Mouse (Mus musculus): ENCODE measurements at regions not wholly inside any gene's neighbourhood (a gene's known extent, or its start where the extent isn't known, plus 50 kb on each side); places are given as distances from the start of the nearest gene placed in this dataset.

GRCm38 (mm10) chr8:115418056-115418455 is 289.5 kb downstream of the Maf start:
- no peak for ATAC-seq
- Histone ChIP-seq H3K9me3 (no peaks in the 10 kb centered on the region), H3K27me3 (0 out of 2 replicates have a peak, but pooled peaks cover 3% of the 10 kb centered on the region), H3K36me3 (no peaks in the 10 kb centered on the region), H3K27ac (no peak overlapping the region), H3K9ac (replicated peaks) (no peak overlapping the region), H3K4me2 (replicated peaks) (no peak overlapping the region), H3K4me3 (replicated peaks) (no peak overlapping the region), H3K4me1 (replicated peaks) (peaks cover 10% of the 10 kb centered on the region)
- WGBS = 48% methylated on average over 6 of the region's 6 CpGs

DNA sequence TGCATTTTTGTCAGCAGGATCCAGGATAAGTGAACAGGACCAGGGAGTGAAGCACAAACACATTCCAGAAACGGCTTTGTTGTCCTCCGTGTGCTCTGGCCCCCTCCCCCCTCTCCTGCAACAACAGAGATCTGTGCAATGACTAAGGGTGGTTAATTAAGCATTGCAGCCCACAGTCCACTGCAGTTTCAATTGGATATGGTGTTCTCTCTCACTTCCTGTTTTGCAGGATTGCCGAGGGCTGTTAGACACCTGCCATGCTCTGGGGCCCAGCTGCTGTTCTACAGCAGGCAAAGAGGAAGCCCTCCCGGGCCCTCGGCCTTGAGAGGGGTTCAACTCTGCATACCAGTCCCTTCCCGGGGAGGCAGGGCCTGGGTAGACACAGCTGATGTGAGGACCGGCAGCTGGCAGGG is 293.5 kb downstream of the Maf start:
- no peaks in the 10 kb centered on the region for H3K9me3 ChIP-seq
- 0 out of 2 replicates have a peak overlapping the region, but pooled peaks have one; percentile 37 for H3K27ac ChIP-seq
- no peaks in the 10 kb centered on the region for H3K36me3 ChIP-seq
- ATAC-seq = peak; percentile 81
- H3K4me1 ChIP-seq (replicated peaks) = peaks cover 10% of the 10 kb centered on the region
- 12% methylated on average over 7 of the region's 7 CpGs for WGBS
- H3K27me3 ChIP-seq = 0 out of 2 replicates have a peak, but pooled peaks cover 3% of the 10 kb centered on the region
- no peak overlapping the region for H3K9ac ChIP-seq (replicated peaks)
- H3K4me2 ChIP-seq (replicated peaks) = no peak overlapping the region
- H3K4me3 ChIP-seq (replicated peaks) = no peak overlapping the region

- 85% methylated on average over 5 of the region's 5 CpGs for WGBS
- Histone ChIP-seq H3K9me3 (peaks cover 4% of the 10 kb centered on the region; the same call in 1 of the 2 replicates), H3K27ac (no peak overlapping the region), H3K9ac (replicated peaks) (no peak overlapping the region), H3K4me2 (replicated peaks) (no peak overlapping the region), H3K36me3 (no peaks in the 10 kb centered on the region), H3K4me1 (replicated peaks) (peaks cover 10% of the 10 kb centered on the region), H3K27me3 (0 out of 2 replicates have a peak, but pooled peaks cover 3% of the 10 kb centered on the region), H3K4me3 (replicated peaks) (no peak overlapping the region)
- no peak for ATAC-seq
These were observed 295.8 kb downstream of the Maf start for GRCm38 (mm10) chr8:115411756-115412155.

GRCm38 (mm10) chr8:115411061-115411460 is 296.5 kb downstream of the Maf start:
- no peak for ATAC-seq
- no peak overlapping the region for H3K4me2 ChIP-seq (replicated peaks)
- H3K4me3 ChIP-seq (replicated peaks) = no peak overlapping the region
- H3K27me3 ChIP-seq = 0 out of 2 replicates have a peak, but pooled peaks cover 3% of the 10 kb centered on the region
- no peaks in the 10 kb centered on the region for H3K36me3 ChIP-seq
- peaks cover 10% of the 10 kb centered on the region for H3K4me1 ChIP-seq (replicated peaks)
- 95% methylated on average over 4 of the region's 4 CpGs for WGBS
- H3K27ac ChIP-seq = no peak overlapping the region
- no peak overlapping the region for H3K9ac ChIP-seq (replicated peaks)
- H3K9me3 ChIP-seq = peaks cover 4% of the 10 kb centered on the region; the same call in 1 of the 2 replicates

- Histone ChIP-seq H3K27me3 (0 out of 2 replicates have a peak, but pooled peaks cover 3% of the 10 kb centered on the region), H3K9me3 (peaks cover 4% of the 10 kb centered on the region; the same call in 1 of the 2 replicates), H3K9ac (replicated peaks) (no peak overlapping the region), H3K4me2 (replicated peaks) (no peak overlapping the region), H3K4me1 (replicated peaks) (peaks cover 10% of the 10 kb centered on the region), H3K27ac (no peak overlapping the region), H3K36me3 (no peaks in the 10 kb centered on the region), H3K4me3 (replicated peaks) (no peak overlapping the region)
- WGBS = 94% methylated on average over 3 of the region's 3 CpGs
- ATAC-seq = no peak
These were observed 297.4 kb downstream of the Maf start for GRCm38 (mm10) chr8:115410191-115410590.

GRCm38 (mm10) chr8:115407535-115407934 is 300.1 kb downstream of the Maf start:
- WGBS = 95% methylated on average over 4 of the region's 4 CpGs
- H3K4me3 ChIP-seq (replicated peaks) = no peak overlapping the region
- H3K27ac ChIP-seq = no peak overlapping the region
- peaks cover 4% of the 10 kb centered on the region; the same call in 1 of the 2 replicates for H3K9me3 ChIP-seq
- no peak overlapping the region for H3K9ac ChIP-seq (replicated peaks)
- ATAC-seq = no peak
- H3K4me1 ChIP-seq (replicated peaks) = no peaks in the 10 kb centered on the region
- H3K27me3 ChIP-seq = 0 out of 2 replicates have a peak, but pooled peaks cover under 1% of the 10 kb centered on the region
- no peak overlapping the region for H3K4me2 ChIP-seq (replicated peaks)
- H3K36me3 ChIP-seq = no peaks in the 10 kb centered on the region

- no peak for ATAC-seq
- Histone ChIP-seq H3K27me3 (no peaks in the 10 kb centered on the region), H3K27ac (no peak overlapping the region), H3K4me1 (replicated peaks) (no peaks in the 10 kb centered on the region), H3K9me3 (peaks cover 4% of the 10 kb centered on the region; the same call in 1 of the 2 replicates), H3K4me3 (replicated peaks) (no peak overlapping the region), H3K4me2 (replicated peaks) (no peak overlapping the region), H3K9ac (replicated peaks) (no peak overlapping the region), H3K36me3 (no peaks in the 10 kb centered on the region)
- WGBS = 81% methylated on average over 4 of the region's 4 CpGs
These were observed 304.0 kb downstream of the Maf start for GRCm38 (mm10) chr8:115403601-115404000.

- no peak overlapping the region for H3K27ac ChIP-seq
- no peak for ATAC-seq
- H3K36me3 ChIP-seq = no peaks in the 10 kb centered on the region
- WGBS = 72% methylated on average over 10 of the region's 10 CpGs
- H3K9me3 ChIP-seq = peaks cover 4% of the 10 kb centered on the region; the same call in 1 of the 2 replicates
- H3K4me1 ChIP-seq (replicated peaks) = no peaks in the 10 kb centered on the region
- no peak overlapping the region for H3K9ac ChIP-seq (replicated peaks)
- no peaks in the 10 kb centered on the region for H3K27me3 ChIP-seq
- no peak overlapping the region for H3K4me2 ChIP-seq (replicated peaks)
- no peak overlapping the region for H3K4me3 ChIP-seq (replicated peaks)
These were observed 305.0 kb downstream of the Maf start for GRCm38 (mm10) chr8:115402471-115403197.

Data from midbrain, embryonic 13.5 days (tissue).